Mouse (Mus musculus): ENCODE results near the gene Scnm1.
"Not testable (repeated sequence)": the region's sequence is repeated elsewhere in the genome, so short reads cannot be mapped to it uniquely, and the experiment has no call there.

Gene Scnm1

GRCm38 (mm10) chr3:95147924-95148323, 14.1 kb upstream of the Scnm1 start:
- DNase-seq (ENCODE audit: low spot score), result no peak

DNA sequence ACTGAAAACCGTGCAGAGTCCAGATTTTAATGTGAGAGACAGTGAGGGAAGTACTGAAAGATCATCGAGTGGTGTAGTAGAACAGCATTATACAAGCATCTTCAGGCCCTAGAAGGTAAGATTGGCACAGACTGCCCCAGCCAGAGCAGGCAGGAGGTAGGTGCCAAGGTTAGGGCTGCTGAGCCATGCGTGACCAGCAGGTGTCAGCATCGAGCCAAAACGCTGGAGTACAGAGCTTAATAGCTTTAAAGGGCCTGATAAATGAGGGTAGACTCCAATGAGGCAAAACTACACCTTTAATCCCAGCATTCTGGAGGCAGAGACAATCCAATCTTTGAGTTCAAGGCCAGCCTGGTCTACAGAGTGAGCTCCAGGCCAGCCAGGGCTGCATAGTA, 8.8 kb upstream of the Scnm1 start:
- peak; percentile 78 for DNase-seq (ENCODE audit: low spot score)

DNA sequence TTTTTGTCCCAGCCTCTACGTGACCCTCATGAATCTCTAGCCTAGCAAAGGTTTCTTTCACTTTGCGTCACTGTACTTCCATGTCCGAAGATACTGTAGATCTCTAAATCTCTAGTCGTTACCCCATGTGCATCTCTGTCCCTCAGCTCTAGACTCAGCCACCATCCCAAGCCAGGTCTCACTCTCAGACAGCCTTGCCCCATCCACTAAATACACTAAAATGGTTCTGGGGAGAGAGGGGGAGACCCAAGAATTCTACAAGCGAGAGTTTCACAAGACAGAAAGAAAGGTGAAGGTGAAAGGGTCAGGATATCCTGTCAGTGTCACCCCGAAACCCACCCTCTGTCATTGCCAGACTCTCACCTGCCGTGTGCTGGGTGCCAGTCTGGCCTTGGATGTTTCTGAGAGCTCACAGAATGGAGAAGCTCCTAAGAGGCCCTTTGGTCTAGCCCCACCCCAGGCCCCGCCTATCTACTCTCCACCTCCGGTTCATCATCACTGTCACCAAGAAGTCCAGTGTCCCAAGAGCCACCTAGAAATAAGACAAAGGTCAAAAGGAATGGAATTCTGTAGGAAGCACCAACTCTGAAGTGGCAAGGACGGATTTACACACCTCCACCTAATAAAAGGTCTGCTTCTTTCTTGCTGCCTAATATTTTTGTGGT, 8.3 kb upstream of the Scnm1 start, which contains the start of gene Tnfaip8l2:
Gene Tnfaip8l2, minus strand, starts transcription at position 409 of the 665 bp plus-strand sequence.
- no peak for DNase-seq (ENCODE audit: low spot score)

DNA sequence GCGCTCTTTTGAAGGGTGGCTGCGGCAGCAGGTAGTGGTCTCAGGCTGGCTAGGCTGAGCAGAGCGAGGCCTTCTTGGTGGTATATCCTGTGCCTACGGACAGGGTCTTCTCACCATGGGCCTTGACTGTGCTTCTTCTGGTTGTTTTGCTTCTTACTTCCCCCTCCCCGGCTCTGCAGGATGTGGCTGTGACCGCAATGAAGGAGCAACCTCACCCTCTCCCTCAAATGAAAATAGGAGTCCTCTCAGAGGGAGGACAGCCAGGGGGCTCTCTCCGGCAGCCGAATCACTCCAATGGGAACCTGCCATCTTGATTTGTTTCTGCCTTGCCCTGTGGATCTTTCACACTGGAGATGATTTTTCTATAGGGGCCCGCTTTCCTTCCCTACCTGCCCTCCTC, 7.7 kb upstream of the Scnm1 start:
- no peak for DNase-seq (ENCODE audit: low spot score)

- DNase-seq (ENCODE audit: low spot score), result no peak
Measured at GRCm38 (mm10) chr3:95140795-95141194, 7.0 kb upstream of the Scnm1 start.

GRCm38 (mm10) chr3:95140289-95140595, 6.4 kb upstream of the Scnm1 start:
- no peak for DNase-seq (ENCODE audit: low spot score)

- DNase-seq (ENCODE audit: low spot score), result no peak
Measured at GRCm38 (mm10) chr3:95139586-95140288, 5.9 kb upstream of the Scnm1 start.

- DNase-seq (ENCODE audit: low spot score), result no peak
Measured at GRCm38 (mm10) chr3:95136336-95136735, 2.5 kb upstream of the Scnm1 start.

- no peak for DNase-seq (ENCODE audit: low spot score)
Measured at GRCm38 (mm10) chr3:95135433-95136052, 1.7 kb upstream of the Scnm1 start.

DNA sequence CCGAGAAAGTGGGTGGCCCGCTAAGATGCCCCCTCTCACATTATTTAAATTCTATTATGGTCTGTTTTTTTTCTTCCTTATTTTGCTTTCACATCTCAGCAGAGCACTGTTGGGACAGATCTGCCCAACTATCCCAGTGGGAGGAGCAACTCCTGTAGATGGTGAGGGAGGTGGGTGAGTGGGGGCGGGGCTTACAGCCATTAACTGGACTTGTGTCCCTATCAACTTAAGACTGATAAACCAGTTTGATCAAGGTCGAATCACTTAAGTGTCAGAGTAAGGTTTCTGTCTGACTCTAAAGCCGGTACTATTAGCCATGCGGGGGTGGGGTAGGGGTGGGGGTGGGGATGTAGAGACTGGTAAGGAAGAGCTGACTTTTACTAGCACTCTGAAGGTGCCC, 1.2 kb upstream of the Scnm1 start:
- no peak for DNase-seq (ENCODE audit: low spot score)

GRCm38 (mm10) chr3:95134133-95134532, 322 bp upstream of the Scnm1 start:
- DNase-seq (ENCODE audit: low spot score), result not testable (repeated sequence)

GRCm38 (mm10) chr3:95133176-95133575, 635 bp downstream of the Scnm1 start:
- no peak for DNase-seq (ENCODE audit: low spot score)

DNA sequence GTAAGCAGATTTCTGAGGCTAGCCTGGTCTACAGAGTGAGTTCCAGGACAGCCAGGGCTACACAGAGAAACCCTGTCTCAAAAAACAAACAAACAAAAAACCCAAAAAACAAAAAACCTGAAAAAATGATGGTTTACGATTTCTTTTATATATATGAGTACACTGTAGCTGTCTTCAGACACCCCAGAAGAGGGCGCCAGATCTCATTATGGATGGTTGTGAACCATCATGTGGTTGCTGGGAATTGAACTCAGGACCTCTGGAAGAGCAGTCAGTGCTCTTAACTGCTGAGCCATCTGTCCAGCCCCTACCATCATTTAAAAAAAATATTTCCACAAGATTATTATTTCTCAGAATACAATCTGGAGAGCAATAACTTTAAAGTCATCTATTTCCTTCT, 1.4 kb downstream of the Scnm1 start:
- DNase-seq (ENCODE audit: low spot score), result not testable (repeated sequence)

GRCm38 (mm10) chr3:95130081-95130480, 3.7 kb downstream of the Scnm1 start:
- no peak for DNase-seq (ENCODE audit: low spot score)

GRCm38 (mm10) chr3:95129226-95129651, 4.6 kb downstream of the Scnm1 start:
- DNase-seq (ENCODE audit: low spot score), result no peak

- DNase-seq (ENCODE audit: low spot score), result peak; percentile 40
Measured at GRCm38 (mm10) chr3:95124972-95125371, 8.8 kb downstream of the Scnm1 start.

GRCm38 (mm10) chr3:95124246-95124645, 9.6 kb downstream of the Scnm1 start, which contains the start of gene Tmod4:
Gene Tmod4 (plus strand): TSS chr3:95124476.
- DNase-seq (ENCODE audit: low spot score), result no peak

DNA sequence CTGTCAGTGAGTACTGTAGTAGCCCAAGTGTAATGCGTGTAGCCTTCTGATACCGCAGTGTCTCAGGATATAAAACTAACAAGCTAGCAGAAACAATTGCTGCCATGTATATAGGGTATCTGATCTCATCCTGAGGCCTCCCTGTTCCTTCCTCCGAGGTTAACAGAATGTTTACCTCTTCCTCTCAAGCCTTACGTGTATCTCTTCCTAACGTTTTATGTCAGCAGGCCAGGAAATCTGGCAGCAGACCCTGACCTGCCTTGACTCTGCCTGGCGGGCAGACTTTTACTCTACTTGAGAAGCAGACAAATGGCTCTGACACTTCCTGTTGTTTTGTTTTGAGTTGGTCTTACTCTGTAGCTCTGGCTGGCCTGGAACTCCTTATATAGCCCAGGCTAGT, 12.2 kb downstream of the Scnm1 start:
- no peak for DNase-seq (ENCODE audit: low spot score)

DNA sequence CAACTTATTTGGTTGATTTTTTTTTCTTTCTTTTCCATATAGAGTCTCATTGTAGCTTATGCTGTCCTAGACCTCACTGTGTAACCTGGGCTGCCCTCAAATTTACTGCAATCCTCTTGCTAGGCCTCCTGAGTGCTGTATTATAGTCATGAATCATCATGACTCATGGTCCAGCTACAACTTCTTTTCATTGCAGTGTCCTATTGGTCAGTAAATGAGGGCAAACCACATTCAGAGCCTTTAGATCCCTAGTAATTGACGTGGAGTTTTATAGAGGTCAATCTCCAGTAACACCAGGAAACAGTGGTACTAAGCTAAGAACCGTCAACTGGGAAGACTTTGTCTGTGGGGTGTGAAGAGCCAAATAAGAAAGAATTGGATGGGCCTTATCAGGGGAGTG, 16.1 kb downstream of the Scnm1 start:
- DNase-seq (ENCODE audit: low spot score), result no peak

DNA sequence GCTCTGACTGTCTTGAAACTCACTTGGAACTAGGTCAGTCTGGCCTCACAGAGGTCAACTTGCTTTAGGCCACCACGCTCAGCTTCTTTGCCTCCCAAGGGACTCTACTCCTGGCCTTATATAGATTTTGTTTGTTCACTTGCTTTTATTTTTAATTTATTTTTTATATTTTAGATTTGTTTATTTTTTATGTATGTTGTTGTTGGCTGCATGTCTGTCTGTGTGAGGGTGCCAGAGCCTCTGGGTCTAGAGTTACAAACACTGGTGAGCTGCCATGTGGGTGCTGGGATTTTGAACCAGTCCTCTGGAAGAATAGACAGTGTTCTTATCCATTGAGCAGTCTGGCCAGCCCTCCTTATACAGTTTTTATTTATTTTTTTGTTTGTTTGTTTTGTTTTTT, 21.1 kb downstream of the Scnm1 start:
- DNase-seq (ENCODE audit: low spot score), result no peak

DNA sequence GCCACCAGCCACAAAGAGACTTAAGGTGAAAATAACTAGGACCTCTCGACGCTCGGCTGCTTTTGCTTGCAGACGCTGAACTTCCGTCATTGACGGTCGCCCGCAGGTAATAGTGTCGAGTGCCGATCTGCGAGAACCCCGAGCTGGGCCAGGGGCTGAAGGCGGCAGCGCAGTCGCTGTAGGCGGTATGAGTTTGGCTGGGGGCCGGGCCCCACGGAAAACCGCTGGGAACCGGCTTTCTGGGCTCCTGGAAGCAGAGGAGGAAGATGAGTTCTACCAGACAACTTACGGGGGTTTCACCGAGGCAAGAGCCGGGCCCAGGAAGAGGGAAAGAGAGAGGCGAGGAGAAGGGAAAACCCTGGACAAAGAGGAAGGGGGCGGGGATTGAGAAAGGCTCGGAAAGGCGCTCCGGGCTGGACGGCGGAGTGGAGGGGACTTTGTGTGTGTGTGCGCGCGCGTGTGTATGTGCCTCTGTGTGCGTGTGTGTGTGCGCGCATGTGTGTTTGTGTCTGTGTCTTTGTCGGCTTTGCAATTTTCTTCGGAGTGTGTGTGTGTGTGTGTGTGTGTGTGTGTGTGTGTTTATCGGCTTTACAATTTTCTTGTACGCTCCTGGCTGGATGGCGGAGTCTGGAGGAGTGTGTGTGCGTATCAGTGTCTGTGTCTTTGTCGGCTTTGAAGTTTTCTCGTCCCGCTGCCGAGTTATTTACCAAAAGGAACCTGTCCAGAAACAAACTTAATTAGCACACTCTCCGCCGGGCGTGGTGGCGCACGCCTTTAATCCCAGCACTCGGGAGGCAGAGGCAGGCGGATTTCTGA, 22.7 kb downstream of the Scnm1 start, which contains the start of gene Vps72:
Gene Vps72, plus strand, starts transcription at position 112 of the 816 bp plus-strand sequence.
- DNase-seq (ENCODE audit: low spot score), result peak; percentile 85

GRCm38 (mm10) chr3:95107898-95108297, 25.9 kb downstream of the Scnm1 start:
- no peak for DNase-seq (ENCODE audit: low spot score)
